Mouse (Mus musculus): ENCODE results near the gene Srpk2. TPM values are rescaled to one million over a fixed set of nuclear protein-coding genes. Genes with fewer than 3 reads are reported as not detected.
A peak's percentile ranks its signal among the peaks of the same experiment; 100 is the strongest.
"Not testable (repeated sequence)": the region's sequence is repeated elsewhere in the genome, so short reads cannot be mapped to it uniquely, and the experiment has no call there.

The Srpk2 gene
- total and polyA plus RNA-seq, 2 experiments from 2014 or later: 69.3 to 151 TPM

GRCm38 (mm10) chr5:23712130-23713001, 27.9 kb upstream of the Srpk2 start:
- ATAC-seq (ENCODE audit: low FRiP score): peak; percentile 93
- no peaks in the 10 kb centered on the region for H3K27me3 ChIP-seq (ENCODE audit: insufficient read depth, low read length)
- 5% methylated on average over 55 of the region's 60 CpGs for WGBS
- H3K4me3 ChIP-seq (ENCODE audit: low read depth, low read length): peak overlapping the region; percentile 71
- no peaks in the 10 kb centered on the region for H3K9me3 ChIP-seq (ENCODE audit: low read length)
- H3K9ac ChIP-seq (replicated peaks; ENCODE audit: low read length, poor library complexity, severe bottlenecking): peak overlapping the region; percentile 57
- DNase-seq (ENCODE audit: low spot score): peak; percentile 46
- TF ChIP-seq CTCF (IDR thresholded peaks at IDR 0.05): peak; percentile 53
- no peak overlapping the region for H3K27ac ChIP-seq (ENCODE audit: low read depth, low read length)
- peak overlapping the region; percentile 70 for H3K4me2 ChIP-seq (ENCODE audit: low read depth, low read length, poor library complexity, severe bottlenecking)
- H3K36me3 ChIP-seq (ENCODE audit: insufficient read depth, low read length): no peaks in the 10 kb centered on the region
- H3K4me1 ChIP-seq (ENCODE audit: insufficient read depth, low read length): no peaks in the 10 kb centered on the region

DNA sequence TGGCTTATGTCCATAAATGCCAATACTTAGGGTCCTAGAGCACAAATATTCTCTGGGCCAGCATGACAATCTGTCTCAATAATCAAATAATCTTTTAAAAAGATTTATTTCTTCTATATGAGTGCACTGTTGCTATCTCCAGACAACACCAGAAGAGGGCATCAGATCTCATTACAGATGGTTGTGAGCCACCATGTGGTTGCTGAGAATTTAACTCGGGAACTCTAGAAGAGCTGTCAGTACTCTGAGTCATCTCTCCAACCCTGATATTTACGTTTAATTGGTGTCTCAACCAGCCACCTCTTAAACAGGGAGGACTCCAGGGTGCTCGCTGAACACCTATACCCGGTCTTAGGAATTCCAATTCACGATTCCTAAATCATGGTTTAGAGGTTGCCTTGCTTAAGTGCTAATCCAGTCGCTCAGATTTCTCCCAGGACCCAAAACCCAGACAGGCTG, 27.3 kb upstream of the Srpk2 start:
- H3K27ac ChIP-seq (ENCODE audit: low read depth, low read length); H3K9me3 ChIP-seq (ENCODE audit: low read length); H3K27me3 ChIP-seq (ENCODE audit: insufficient read depth, low read length); H3K4me1 ChIP-seq (ENCODE audit: insufficient read depth, low read length); H3K36me3 ChIP-seq (ENCODE audit: insufficient read depth, low read length): not testable (repeated sequence)
- peak overlapping the region; percentile 57 for H3K9ac ChIP-seq (replicated peaks; ENCODE audit: low read length, poor library complexity, severe bottlenecking)
- H3K4me3 ChIP-seq (ENCODE audit: low read depth, low read length): peak overlapping the region; percentile 71
- DNase-seq (ENCODE audit: low spot score) (peak; percentile 3), ATAC-seq (ENCODE audit: low FRiP score) (peak; percentile 65)
- WGBS: 38% methylated on average over 6 of the region's 6 CpGs
- peak; percentile 67 for TF ChIP-seq CTCF (IDR thresholded peaks at IDR 0.05)
- peak overlapping the region; percentile 70 for H3K4me2 ChIP-seq (ENCODE audit: low read depth, low read length, poor library complexity, severe bottlenecking)

DNA sequence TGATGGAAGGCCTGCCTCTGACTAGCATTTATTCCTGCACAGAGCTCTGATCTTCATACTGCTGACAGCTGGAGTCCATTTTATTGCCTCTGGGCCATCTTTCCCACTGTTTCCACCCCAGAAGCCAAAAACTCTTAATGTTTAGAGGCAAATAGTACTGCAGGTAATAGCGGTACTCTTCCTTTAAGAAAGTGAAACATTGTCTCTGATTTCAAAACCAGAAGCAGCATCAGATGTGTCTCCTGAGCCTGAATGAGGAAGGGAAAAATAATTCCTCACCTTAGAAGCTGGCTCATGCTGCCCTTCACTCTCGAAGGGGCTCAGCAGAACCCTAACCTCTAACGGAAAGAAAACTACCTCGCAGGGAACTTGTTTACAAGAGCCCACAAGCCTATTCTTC, 26.8 kb upstream of the Srpk2 start:
- no peak for ATAC-seq (ENCODE audit: low FRiP score)

GRCm38 (mm10) chr5:23709661-23710060, 25.2 kb upstream of the Srpk2 start:
- no peak for DNase-seq (ENCODE audit: low spot score)
- 100% methylated on average over 1 of the region's 1 CpGs for WGBS
- H3K9me3 ChIP-seq (ENCODE audit: low read length): no peaks in the 10 kb centered on the region
- H3K27ac ChIP-seq (ENCODE audit: low read depth, low read length): no peak overlapping the region
- no peak overlapping the region for H3K4me3 ChIP-seq (ENCODE audit: low read depth, low read length)
- no peak overlapping the region for H3K4me2 ChIP-seq (ENCODE audit: low read depth, low read length, poor library complexity, severe bottlenecking)
- ATAC-seq (ENCODE audit: low FRiP score): no peak
- H3K27me3 ChIP-seq (ENCODE audit: insufficient read depth, low read length): no peaks in the 10 kb centered on the region
- no peaks in the 10 kb centered on the region for H3K36me3 ChIP-seq (ENCODE audit: insufficient read depth, low read length)
- no peaks in the 10 kb centered on the region for H3K4me1 ChIP-seq (ENCODE audit: insufficient read depth, low read length)
- no peak overlapping the region for H3K9ac ChIP-seq (replicated peaks; ENCODE audit: low read length, poor library complexity, severe bottlenecking)
- TF ChIP-seq CTCF (IDR thresholded peaks at IDR 0.05): no peak

More for the DNA sequence above, 26.8 kb upstream of the Srpk2 start:
- H3K27ac ChIP-seq (ENCODE audit: low read depth, low read length): no peak overlapping the region
- 94% methylated on average over 4 of the region's 4 CpGs for WGBS
- H3K36me3 ChIP-seq (ENCODE audit: insufficient read depth, low read length): no peaks in the 10 kb centered on the region
- H3K4me2 ChIP-seq (ENCODE audit: low read depth, low read length, poor library complexity, severe bottlenecking): no peak overlapping the region
- no peaks in the 10 kb centered on the region for H3K9me3 ChIP-seq (ENCODE audit: low read length)
- H3K9ac ChIP-seq (replicated peaks; ENCODE audit: low read length, poor library complexity, severe bottlenecking): no peak overlapping the region
- no peaks in the 10 kb centered on the region for H3K4me1 ChIP-seq (ENCODE audit: insufficient read depth, low read length)
- no peak for DNase-seq (ENCODE audit: low spot score)
- peak overlapping the region; percentile 71; the same call in 1 of the 2 replicates for H3K4me3 ChIP-seq (ENCODE audit: low read depth, low read length)
- TF ChIP-seq CTCF (IDR thresholded peaks at IDR 0.05): no peak
- H3K27me3 ChIP-seq (ENCODE audit: insufficient read depth, low read length): no peaks in the 10 kb centered on the region

GRCm38 (mm10) chr5:23706601-23707597, 22.5 kb upstream of the Srpk2 start:
- not testable (repeated sequence) for DNase-seq (ENCODE audit: low spot score); H3K4me1 ChIP-seq (ENCODE audit: insufficient read depth, low read length); H3K9me3 ChIP-seq (ENCODE audit: low read length); H3K4me3 ChIP-seq (ENCODE audit: low read depth, low read length); H3K36me3 ChIP-seq (ENCODE audit: insufficient read depth, low read length); H3K27me3 ChIP-seq (ENCODE audit: insufficient read depth, low read length); ATAC-seq (ENCODE audit: low FRiP score); H3K9ac ChIP-seq (replicated peaks; ENCODE audit: low read length, poor library complexity, severe bottlenecking); H3K4me2 ChIP-seq (ENCODE audit: low read depth, low read length, poor library complexity, severe bottlenecking); H3K27ac ChIP-seq (ENCODE audit: low read depth, low read length)
- 99% methylated on average over 29 of the region's 34 CpGs for WGBS

Measured in midbrain, postnatal 0 days (tissue).